Mouse (Mus musculus) hindbrain, postnatal 0 days (tissue): ENCODE data around the gene Gm44579. TPM values are rescaled to one million over a fixed set of nuclear protein-coding genes. Genes with fewer than 3 reads are reported as not detected.

Experiments
- ATAC-seq: fragments of 200-750 bp; cut with Nextera tagmentation; 2 replicates; pipeline ENCODE4 v1.8.0; 2017; ENCODE audit warnings: mild to moderate bottlenecking, moderate TSS enrichment, moderate library complexity
- DNase-seq: peaks from one replicate; pipeline ENCODE4 v3.0.0-alpha.2; 2015; ENCODE audit warnings: low spot score
- H3K27ac ChIP-seq: fragments of 300-500 bp; sonication (generic); 2 replicates; pipeline ENCODE4 v1.5.1; 2014; ENCODE audit warnings: mild to moderate bottlenecking
- H3K27me3 ChIP-seq: fragments of 300-500 bp; sonication (generic); 2 replicates; pipeline ENCODE4 v1.6.1; 2014; ENCODE audit warnings: low read length, mixed read lengths; ENCODE audit not compliant: insufficient read depth
- H3K36me3 ChIP-seq: fragments of 300-500 bp; sonication (generic); 2 replicates; pipeline ENCODE4 v1.6.1; 2014; ENCODE audit warnings: low read length, mixed read lengths; ENCODE audit not compliant: insufficient read depth
- H3K4me1 ChIP-seq: fragments of 300-500 bp; sonication (generic); 2 replicates; pipeline ENCODE4 v1.6.1; 2014; ENCODE audit warnings: antibody characterized with exemption, low read length, mixed read lengths; ENCODE audit not compliant: insufficient read depth
- H3K4me2 ChIP-seq: fragments of 300-500 bp; sonication (generic); 2 replicates; pipeline ENCODE4 v1.6.1; 2014; ENCODE audit warnings: low read depth, mild to moderate bottlenecking, low read length, moderate library complexity, mixed read lengths
- H3K4me3 ChIP-seq: fragments of 300-500 bp; sonication (generic); 2 replicates; pipeline ENCODE4 v1.5.1; 2014; ENCODE audit warnings: low read length
- H3K9ac ChIP-seq: fragments of 300-500 bp; sonication (generic); replicated peaks from 2 replicates; pipeline ENCODE4 v1.6.1; 2014; ENCODE audit warnings: mild to moderate bottlenecking, low read length, moderate library complexity, mixed read lengths
- H3K9me3 ChIP-seq: fragments of 300-500 bp; sonication (generic); 2 replicates; pipeline ENCODE4 v1.6.1; 2016; ENCODE audit warnings: low read length, mixed read lengths
- CTCF ChIP-seq: IDR thresholded peaks from 2 replicates; pipeline ENCODE4 v1.5.1; 2016; ENCODE audit warnings: antibody characterized with exemption, control low read depth, low read depth
- WGBS: fragments of 180-500 bp; shearing (Covaris S2); extraction: QIAGEN DNeasy Blood & Tissue Kit; methylation state at CpG from one replicate; pipeline ENCODE4 v1.1.7; 2014; 5-methylcytosine and 5-hydroxymethylcytosine counted together
- polyA plus RNA-seq: library from polyadenylated mRNA; unstranded; fragments of >200 nt; fragmentation: Nextera tagmentation; extraction: Ambion mirVana; gene quantifications from 2 replicates; pipeline ENCODE4 v1.2.1, GENCODE M21; 2015
- total RNA-seq: library from RNA; depleted of rRNA; stranded (reverse); fragments of >200 nt; gene quantifications from 2 replicates; pipeline ENCODE4 v1.2.3, GENCODE M21; 2014

Gene Gm44579
- total and polyA plus RNA-seq, 2 experiments from 2014 or later: 0.08 TPM; not detected in 1

- Histone ChIP-seq H3K27me3 (no peaks in the 10 kb centered on the region), H3K4me3 (no peak overlapping the region), H3K9me3 (no peaks in the 10 kb centered on the region), H3K36me3 (no peaks in the 10 kb centered on the region), H3K9ac (no peak overlapping the region), H3K4me2 (no peak overlapping the region), H3K4me1 (no peaks in the 10 kb centered on the region), H3K27ac (no peak overlapping the region)
- DNase-seq (peak; percentile 81), ATAC-seq (peak; percentile 45; the same call in 1 of the 2 replicates)
- TF ChIP-seq CTCF: peak; percentile 70
- 37% methylated on average over 3 of the region's 3 CpGs for WGBS
Measured at GRCm38 (mm10) chr15:98153625-98154024, 67.2 kb downstream of the Gm44579 start.

GRCm38 (mm10) chr15:98152916-98153315 lies 67.9 kb downstream of the Gm44579 start:
- ATAC-seq: no peak
- no peaks in the 10 kb centered on the region for H3K4me1 ChIP-seq
- no peak overlapping the region for H3K4me3 ChIP-seq
- no peak for DNase-seq
- no peaks in the 10 kb centered on the region for H3K9me3 ChIP-seq
- 0 out of 2 replicates have a peak overlapping the region, but pooled peaks have one; percentile 11 for H3K27ac ChIP-seq
- H3K27me3 ChIP-seq: no peaks in the 10 kb centered on the region
- H3K9ac ChIP-seq: no peak overlapping the region
- no peak for TF ChIP-seq CTCF
- WGBS: 74% methylated on average over 7 of the region's 7 CpGs
- H3K4me2 ChIP-seq: no peak overlapping the region
- no peaks in the 10 kb centered on the region for H3K36me3 ChIP-seq

GRCm38 (mm10) chr15:98149166-98149602 lies 71.6 kb downstream of the Gm44579 start:
- Histone ChIP-seq H3K9me3 (no peaks in the 10 kb centered on the region), H3K4me3 (no peak overlapping the region), H3K27me3 (no peaks in the 10 kb centered on the region), H3K9ac (no peak overlapping the region), H3K27ac (no peak overlapping the region), H3K4me1 (peaks cover 7% of the 10 kb centered on the region; the same call in 1 of the 2 replicates), H3K36me3 (no peaks in the 10 kb centered on the region), H3K4me2 (no peak overlapping the region)
- 72% methylated on average over 10 of the region's 10 CpGs for WGBS
- no peak for ATAC-seq
- TF ChIP-seq CTCF: no peak
- no peak for DNase-seq

- no peaks in the 10 kb centered on the region for H3K27me3 ChIP-seq
- H3K9ac ChIP-seq: no peak overlapping the region
- H3K4me2 ChIP-seq: no peak overlapping the region
- no peak for TF ChIP-seq CTCF
- ATAC-seq: no peak
- peaks cover 7% of the 10 kb centered on the region; the same call in 1 of the 2 replicates for H3K4me1 ChIP-seq
- no peaks in the 10 kb centered on the region for H3K9me3 ChIP-seq
- H3K36me3 ChIP-seq: no peaks in the 10 kb centered on the region
- DNase-seq: no peak
- 72% methylated on average over 3 of the region's 3 CpGs for WGBS
- H3K27ac ChIP-seq: no peak overlapping the region
- H3K4me3 ChIP-seq: no peak overlapping the region
Measured at GRCm38 (mm10) chr15:98148356-98148755, 72.4 kb downstream of the Gm44579 start.

GRCm38 (mm10) chr15:98145559-98146181 lies 75.1 kb downstream of the Gm44579 start:
- H3K36me3 ChIP-seq: peaks cover 9% of the 10 kb centered on the region
- WGBS: under 1% methylated on average over 38 of the region's 38 CpGs
- peak; percentile 97 for DNase-seq
- peak; percentile 97 for ATAC-seq
- no peaks in the 10 kb centered on the region for H3K27me3 ChIP-seq
- no peak for TF ChIP-seq CTCF
- H3K4me3 ChIP-seq: peak overlapping the region; percentile 92
- peak overlapping the region; percentile 97 for H3K4me2 ChIP-seq
- H3K4me1 ChIP-seq: peaks cover 7% of the 10 kb centered on the region; the same call in 1 of the 2 replicates
- H3K27ac ChIP-seq: peak overlapping the region; percentile 84
- H3K9ac ChIP-seq: peak overlapping the region; percentile 95
- H3K9me3 ChIP-seq: no peaks in the 10 kb centered on the region

GRCm38 (mm10) chr15:98144861-98145507 lies 75.8 kb downstream of the Gm44579 start:
- Histone ChIP-seq H3K36me3 (peaks cover 13% of the 10 kb centered on the region), H3K9ac (peak overlapping the region; percentile 95), H3K27me3 (no peaks in the 10 kb centered on the region), H3K27ac (peak overlapping the region; percentile 84), H3K9me3 (no peaks in the 10 kb centered on the region), H3K4me2 (peak overlapping the region; percentile 97), H3K4me1 (peaks cover 7% of the 10 kb centered on the region; the same call in 1 of the 2 replicates), H3K4me3 (peak overlapping the region; percentile 92)
- under 1% methylated on average over 34 of the region's 36 CpGs for WGBS
- no peak for TF ChIP-seq CTCF
- ATAC-seq: no peak; the same call in 1 of the 2 replicates
- no peak for DNase-seq
